ENCODE assay signal across 11 mouse cellular contexts in genomic region chr11:112828553-112829287, GRCm38 (mm10).
"Had no signal": no experiment of that assay in that cellular context is flagged by ENCODE, and none has a peak within 500 bp of the region (broad histone marks: within the 10 kb centered on the region; RNA-seq: fewer than 3 reads in every experiment).

No protein-coding gene starts in this region.

- H3K4me1 ChIP-seq: liver, embryonic 13.5 days had no signal

- H3K4me3 ChIP-seq: left cerebral cortex, adult 2 months; liver, embryonic 13.5 days had no signal

- H3K4me2 ChIP-seq: liver, embryonic 13.5 days; midbrain, embryonic 11.5 days had no signal

- H3K9me3 ChIP-seq: liver, embryonic 13.5 days had no signal

- H3K9ac ChIP-seq: liver, embryonic 13.5 days had no signal

- H3K27me3 ChIP-seq: liver, embryonic 13.5 days had no signal

- DNase-seq: kidney, adult 11 months; kidney, adult 8-10 months; kidney, postnatal 25 days; layer of hippocampus, postnatal 36 days; liver, embryonic 13.5 days; lung, adult 2 months; midbrain, embryonic 14.5 days; thymus, postnatal 25 days had no signal

- H3K27ac ChIP-seq: kidney, postnatal 0 days; left cerebral cortex, adult 2 months; liver, embryonic 13.5 days had no signal

- H3K36me3 ChIP-seq: liver, embryonic 13.5 days had no signal
